Mouse (Mus musculus) lung, postnatal 0 days (tissue): ENCODE measurements around the gene Arhgap22. TPM values are rescaled to one million over a fixed set of nuclear protein-coding genes. Genes with fewer than 3 reads are reported as not detected.
A peak's percentile ranks its signal among the peaks of the same experiment; 100 is the strongest.

Experiments
- ATAC-seq: fragments of 200-750 bp; cut with Nextera tagmentation; 2 replicates; pipeline ENCODE4 v1.8.0; 2017; ENCODE audit warnings: moderate library complexity
- DNase-seq: peaks from one replicate; pipeline ENCODE4 v3.0.0-alpha.2; 2016; ENCODE audit warnings: low spot score
- H3K27ac ChIP-seq: fragments of 300-500 bp; sonication (generic); 2 replicates; pipeline ENCODE4 v1.5.1; 2014; ENCODE audit warnings: antibody characterized with exemption, mild to moderate bottlenecking, low read length, mixed read lengths
- H3K27me3 ChIP-seq: fragments of 300-500 bp; sonication (generic); replicated peaks from 2 replicates; pipeline ENCODE4 v1.6.1; 2014; ENCODE audit warnings: low read length, mixed read lengths; ENCODE audit not compliant: insufficient read depth
- H3K36me3 ChIP-seq: fragments of 300-500 bp; sonication (generic); 2 replicates; pipeline ENCODE4 v1.6.1; 2014; ENCODE audit warnings: low read length, mixed read lengths; ENCODE audit not compliant: insufficient read depth
- H3K4me1 ChIP-seq: fragments of 300-500 bp; sonication (generic); 2 replicates; pipeline ENCODE4 v1.6.1; 2014; ENCODE audit warnings: antibody characterized with exemption, low read depth, low read length, mixed read lengths; ENCODE audit not compliant: insufficient read depth
- H3K4me2 ChIP-seq: fragments of 300-500 bp; sonication (generic); replicated peaks from 2 replicates; pipeline ENCODE4 v1.6.1; 2014; ENCODE audit warnings: low read depth, mild to moderate bottlenecking, low read length, moderate library complexity, mixed read lengths
- H3K4me3 ChIP-seq: fragments of 300-500 bp; sonication (generic); 2 replicates; pipeline ENCODE4 v1.5.1; 2014; ENCODE audit warnings: low read depth, low read length
- H3K9ac ChIP-seq: fragments of 300-500 bp; sonication (generic); replicated peaks from 2 replicates; pipeline ENCODE4 v1.6.1; 2014; ENCODE audit warnings: low read depth, mild to moderate bottlenecking
- H3K9me3 ChIP-seq: fragments of 300-500 bp; sonication (generic); 2 replicates; pipeline ENCODE4 v1.6.1; 2016; ENCODE audit warnings: low read length, mixed read lengths
- CTCF ChIP-seq: IDR thresholded peaks from 2 replicates; pipeline ENCODE4 v1.5.1; 2016; ENCODE audit warnings: antibody characterized with exemption, mild to moderate bottlenecking
- EP300 ChIP-seq: IDR thresholded peaks from 2 replicates; pipeline ENCODE4 v1.6.1; 2016; ENCODE audit warnings: antibody characterized with exemption, mild to moderate bottlenecking, control low read depth
- WGBS: fragments of 180-500 bp; shearing (Covaris S2); extraction: QIAGEN DNeasy Blood & Tissue Kit; methylation state at CpG from one replicate; pipeline ENCODE4 v1.1.7; 2014; 5-methylcytosine and 5-hydroxymethylcytosine counted together
- polyA plus RNA-seq: library from polyadenylated mRNA; unstranded; fragments of >200 nt; fragmentation: Nextera tagmentation; extraction: Ambion mirVana; gene quantifications from 2 replicates; pipeline ENCODE4 v1.2.1, GENCODE M21; 2015

Arhgap22 gene
- polyA plus RNA-seq, 1 experiment from 2014 or later: 30.2 TPM

GRCm38 (mm10) chr14:33296698-33297341 is 83.0 kb downstream of the Arhgap22 start:
- Histone ChIP-seq H3K4me1 (no peaks in the 10 kb centered on the region), H3K36me3 (no peaks in the 10 kb centered on the region), H3K4me3 (no peak overlapping the region), H3K4me2 (no peak overlapping the region), H3K9ac (no peak overlapping the region), H3K9me3 (no peaks in the 10 kb centered on the region), H3K27ac (no peak overlapping the region), H3K27me3 (no peaks in the 10 kb centered on the region)
- WGBS: 82% methylated on average over 16 of the region's 16 CpGs
- TF ChIP-seq CTCF (no peak), EP300 (no peak)
- no peak for DNase-seq
- no peak for ATAC-seq

- no peak overlapping the region for H3K27ac ChIP-seq
- no peak for TF ChIP-seq EP300
- no peak for TF ChIP-seq CTCF
- H3K4me3 ChIP-seq: no peak overlapping the region
- H3K4me1 ChIP-seq: no peaks in the 10 kb centered on the region
- H3K27me3 ChIP-seq: no peaks in the 10 kb centered on the region
- H3K4me2 ChIP-seq: no peak overlapping the region
- no peaks in the 10 kb centered on the region for H3K36me3 ChIP-seq
- no peaks in the 10 kb centered on the region for H3K9me3 ChIP-seq
- 73% methylated on average over 2 of the region's 2 CpGs for WGBS
- no peak overlapping the region for H3K9ac ChIP-seq
- no peak for ATAC-seq
- no peak for DNase-seq
Measured at GRCm38 (mm10) chr14:33300591-33300990, 86.8 kb downstream of the Arhgap22 start.

GRCm38 (mm10) chr14:33303348-33303819 is 89.6 kb downstream of the Arhgap22 start:
- Histone ChIP-seq H3K9ac (no peak overlapping the region), H3K9me3 (no peaks in the 10 kb centered on the region), H3K4me2 (no peak overlapping the region), H3K27me3 (no peaks in the 10 kb centered on the region), H3K36me3 (no peaks in the 10 kb centered on the region), H3K4me3 (no peak overlapping the region), H3K4me1 (no peaks in the 10 kb centered on the region), H3K27ac (no peak overlapping the region)
- ATAC-seq: peak; percentile 55
- TF ChIP-seq EP300: no peak
- TF ChIP-seq CTCF: peak; percentile 95
- 17% methylated on average over 9 of the region's 9 CpGs for WGBS
- peak; percentile 82 for DNase-seq

- Histone ChIP-seq H3K4me2 (no peak overlapping the region), H3K9me3 (no peaks in the 10 kb centered on the region), H3K27me3 (no peaks in the 10 kb centered on the region), H3K36me3 (no peaks in the 10 kb centered on the region), H3K4me1 (no peaks in the 10 kb centered on the region), H3K9ac (no peak overlapping the region), H3K27ac (no peak overlapping the region), H3K4me3 (no peak overlapping the region)
- ATAC-seq (no peak), DNase-seq (no peak)
- no peak for TF ChIP-seq CTCF
- TF ChIP-seq EP300: no peak
- 55% methylated on average over 12 of the region's 12 CpGs for WGBS
Measured at GRCm38 (mm10) chr14:33305645-33306281, 91.9 kb downstream of the Arhgap22 start.

- Histone ChIP-seq H3K9me3 (no peaks in the 10 kb centered on the region), H3K36me3 (no peaks in the 10 kb centered on the region), H3K27me3 (no peaks in the 10 kb centered on the region), H3K4me1 (no peaks in the 10 kb centered on the region), H3K4me3 (no peak overlapping the region), H3K27ac (no peak overlapping the region), H3K4me2 (no peak overlapping the region), H3K9ac (no peak overlapping the region)
- TF ChIP-seq EP300 (no peak), CTCF (no peak)
- DNase-seq (peak; percentile 52), ATAC-seq (no peak)
- 16% methylated on average over 4 of the region's 4 CpGs for WGBS
Measured at GRCm38 (mm10) chr14:33310719-33311118, 96.9 kb downstream of the Arhgap22 start.

GRCm38 (mm10) chr14:33312309-33312708 is 98.5 kb downstream of the Arhgap22 start:
- H3K27me3 ChIP-seq: no peaks in the 10 kb centered on the region
- no peak overlapping the region for H3K4me3 ChIP-seq
- no peak overlapping the region for H3K9ac ChIP-seq
- DNase-seq (peak; percentile 30), ATAC-seq (peak; percentile 52)
- no peaks in the 10 kb centered on the region for H3K9me3 ChIP-seq
- no peak overlapping the region for H3K27ac ChIP-seq
- no peaks in the 10 kb centered on the region for H3K4me1 ChIP-seq
- H3K36me3 ChIP-seq: no peaks in the 10 kb centered on the region
- H3K4me2 ChIP-seq: no peak overlapping the region
- WGBS: 42% methylated on average over 4 of the region's 4 CpGs
- TF ChIP-seq EP300: no peak
- TF ChIP-seq CTCF: no peak
